Comparison of ENCODE assay signal across 25 mouse cellular contexts in genomic region chr8:80290311-80290710, GRCm38 (mm10).
A peak's percentile ranks its signal among the peaks of the same experiment; 100 is the strongest.
DNase-seq lines count a peak whose midpoint lies in the region; ATAC-seq and TF ChIP-seq lines count a peak whose summit lies in the region.
"Had no signal": no experiment of that assay in that cellular context is flagged by ENCODE, and none has a peak within 500 bp of the region (broad histone marks: within the 10 kb centered on the region; RNA-seq: fewer than 3 reads in every experiment).

No protein-coding gene starts in this region.

- WGBS in lung, embryonic 15.5 days, result 40% methylated on average over 1 of the region's 1 CpGs
- WGBS in lung, adult 2 months, result 52% methylated on average over 1 of the region's 1 CpGs

- ATAC-seq in lung, embryonic 15.5 days (ENCODE audit: borderline replicate concordance, extremely low read depth, low FRiP score, low TSS enrichment), result peak; percentile 39; the same call in 1 of the 2 replicates
- 0 out of 2 replicates have a peak, but pooled peaks have one; percentile 29 for ATAC-seq in megakaryocyte, adult 5-6 weeks (ENCODE audit: poor library complexity, severe bottlenecking)
- ATAC-seq: CD4-positive, CD25-positive, alpha-beta regulatory T cell, adult 4 months; forebrain, embryonic 14.5 days; forebrain, postnatal 0 days; hindbrain, postnatal 0 days had no signal

- TF ChIP-seq POLR2A in lung, adult 2 months (IDR thresholded peaks at IDR 0.05; ENCODE audit: borderline replicate concordance, extremely low read depth, low read depth, low read length), result no peak

- no peak for DNase-seq in lung, adult 2 months
- peak; percentile 25 for DNase-seq in lung, postnatal 36 days
- DNase-seq in lung, postnatal 14 days, result no peak
- DNase-seq in heart, postnatal 36 days, result no peak
- DNase-seq: adrenal gland, adult 8-10 months; adrenal gland, postnatal 25 days; cerebellum, adult 11-12 months; cerebellum, adult 8-10 months; cerebellum, postnatal 10 days; cerebellum, postnatal 36 days; forebrain, postnatal 0 days; gastrocnemius, adult 2 months; gastrocnemius, postnatal 14 days; heart, adult 18-20 months; heart, postnatal 10 days; heart, postnatal 4 days had no signal

- intact Hi-C loops in heart, postnatal 36 days (cut with DNase I), result no loop called here

- no peak overlapping the region for H3K9ac ChIP-seq in lung, embryonic 15.5 days
- H3K9ac ChIP-seq: forebrain, postnatal 0 days; heart, embryonic 12.5 days; heart, embryonic 15.5 days; hindbrain, embryonic 14.5 days had no signal

- H3K4me2 ChIP-seq in lung, embryonic 15.5 days, result no peak overlapping the region
- H3K4me2 ChIP-seq: heart, embryonic 12.5 days; heart, embryonic 15.5 days; hindbrain, embryonic 14.5 days had no signal

- H3K4me3 ChIP-seq in lung, embryonic 15.5 days, result no peak overlapping the region
- H3K4me3 ChIP-seq in lung, adult 2 months (replicated peaks; ENCODE audit: extremely low read depth, low read depth, low read length), result no peak overlapping the region
- H3K4me3 ChIP-seq: forebrain, embryonic 10.5 days; gastrocnemius, adult 2 months; heart, embryonic 12.5 days; heart, embryonic 15.5 days had no signal

- TF ChIP-seq CTCF in lung, adult 2 months (IDR thresholded peaks at IDR 0.05; ENCODE audit: insufficient read depth, low read length), result no peak

- H3K27ac ChIP-seq in lung, embryonic 15.5 days, result 0 out of 2 replicates have a peak overlapping the region, but pooled peaks have one; percentile 29
- H3K27ac ChIP-seq: forebrain, embryonic 10.5 days; gastrocnemius, adult 2 months; heart, embryonic 15.5 days; hindbrain, embryonic 14.5 days; hindbrain, postnatal 0 days had no signal

- H3K36me3 ChIP-seq in lung, embryonic 15.5 days, result no peaks in the 10 kb centered on the region
- H3K36me3 ChIP-seq: forebrain, embryonic 10.5 days; heart, embryonic 12.5 days; heart, embryonic 15.5 days had no signal

- H3K4me1 ChIP-seq in lung, embryonic 15.5 days, result peaks cover 16% of the 10 kb centered on the region
- H3K4me1 ChIP-seq in lung, adult 2 months (ENCODE audit: control insufficient read depth, insufficient read depth, low read length), result no peaks in the 10 kb centered on the region
- H3K4me1 ChIP-seq: heart, embryonic 12.5 days; heart, embryonic 15.5 days had no signal

- no peaks in the 10 kb centered on the region for H3K9me3 ChIP-seq in lung, embryonic 15.5 days
- H3K9me3 ChIP-seq: forebrain, embryonic 10.5 days; heart, embryonic 12.5 days; heart, embryonic 15.5 days had no signal

- no peaks in the 10 kb centered on the region for H3K27me3 ChIP-seq in lung, embryonic 15.5 days
- H3K27me3 ChIP-seq: heart, embryonic 12.5 days; heart, embryonic 15.5 days had no signal
